Mouse (Mus musculus) 3T3-L1 (cell line): Measurements from ENCODE around the gene Nudcd3.

ENCODE experiments used
- DNase-seq: peaks from one replicate; pipeline ENCODE4 v3.0.0-alpha.2; 2015; ENCODE audit warnings: low read depth, low spot score

Nudcd3 gene

GRCm38 (mm10) chr11:6063501-6064214, 136.6 kb downstream of the Nudcd3 start:
- no peak for DNase-seq

- no peak for DNase-seq
Observed at GRCm38 (mm10) chr11:6063065-6063464, 137.2 kb downstream of the Nudcd3 start.

GRCm38 (mm10) chr11:6062329-6062728, 137.9 kb downstream of the Nudcd3 start:
- DNase-seq: no peak

GRCm38 (mm10) chr11:6061891-6062290, 138.3 kb downstream of the Nudcd3 start:
- no peak for DNase-seq

GRCm38 (mm10) chr11:6059162-6059561, 141.1 kb downstream of the Nudcd3 start:
- no peak for DNase-seq
